Mouse (Mus musculus): ENCODE measurements around the gene Il13.

- TF ChIP-seq POLR2A (IDR thresholded peaks at IDR 0.05; ENCODE audit: extremely low read depth, insufficient read depth, low read length): no peak
- no peak for TF ChIP-seq CTCF (IDR thresholded peaks at IDR 0.05; ENCODE audit: extremely low read depth, insufficient read depth, low read length)
Observed at GRCm38 (mm10) chr11:53621582-53622439, 12.7 kb downstream of the Il13 start.
